Mouse (Mus musculus) gonadal fat pad, adult 2 months (tissue): Measurements from ENCODE around the gene Atn1. TPM values are rescaled to one million over a fixed set of nuclear protein-coding genes. Genes with fewer than 3 reads are reported as not detected.

Experiments used
- DNase-seq: peaks from one replicate; pipeline ENCODE4 v3.0.0-alpha.2; 2012; ENCODE audit warnings: low read depth
- polyA plus RNA-seq: library from polyadenylated mRNA; depleted of rRNA; stranded (reverse); fragments of >200 nt; gene quantifications from 2 replicates; pipeline ENCODE4 v1.2.3, GENCODE M21; 2012

Atn1 gene
- polyA plus RNA-seq, 1 experiment: 22.4 TPM

DNA sequence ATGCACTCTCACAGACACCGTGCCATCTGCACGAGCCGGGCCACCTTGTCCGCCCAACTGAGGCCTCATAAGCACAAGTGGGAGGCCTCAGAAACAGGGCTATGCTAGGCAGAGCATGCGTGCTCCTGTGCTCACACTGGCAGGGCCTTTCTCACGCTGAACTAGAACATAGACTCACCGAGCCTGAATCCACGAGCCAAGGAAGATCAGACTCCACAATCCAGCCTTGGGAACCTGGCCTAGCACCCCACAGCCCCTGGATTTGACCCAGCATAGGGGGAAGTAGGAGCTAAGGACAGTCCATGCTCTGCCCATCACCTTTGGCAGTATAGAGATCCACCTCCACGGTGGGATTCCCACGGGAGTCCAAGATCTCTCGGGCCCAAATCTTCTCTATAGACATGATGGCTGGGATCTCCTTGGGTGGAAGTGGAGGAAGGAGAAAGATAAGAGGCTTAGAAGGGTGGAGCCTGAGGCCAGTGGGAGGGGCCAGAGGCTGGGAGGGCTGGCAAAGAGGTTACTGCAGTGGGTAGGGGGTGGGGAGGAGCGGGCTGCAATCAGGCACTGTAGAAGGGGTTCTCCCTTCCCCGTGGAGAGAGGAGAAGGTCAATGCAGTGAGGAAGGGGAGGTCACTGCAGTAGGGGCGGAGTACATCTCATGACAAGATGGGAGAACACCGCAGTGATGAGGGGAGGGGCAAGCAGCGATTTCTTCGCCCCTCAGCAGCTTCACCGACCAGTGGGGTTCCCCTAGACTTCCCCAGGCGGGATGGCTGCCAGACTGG is 11.8 kb upstream of the Atn1 start:
- DNase-seq: no peak

DNA sequence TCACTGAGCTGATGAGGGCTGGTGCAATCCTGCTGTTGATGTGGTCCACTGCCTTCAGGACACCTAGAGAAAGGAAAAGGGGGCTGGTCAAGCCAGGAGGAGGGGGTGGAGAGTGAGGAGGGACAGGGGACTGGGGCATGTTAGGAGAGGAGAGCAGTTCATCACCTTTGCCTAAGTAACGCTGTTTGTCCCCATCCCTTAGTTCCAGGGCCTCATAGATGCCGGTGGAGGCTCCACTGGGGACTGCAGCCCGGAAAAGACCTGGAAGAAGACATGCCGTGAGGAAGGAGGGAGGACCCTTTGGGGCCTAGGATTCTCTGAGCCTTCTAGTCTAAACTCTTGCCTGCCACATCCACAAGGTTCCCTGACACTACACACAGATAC is 11.2 kb upstream of the Atn1 start:
- no peak for DNase-seq

DNA sequence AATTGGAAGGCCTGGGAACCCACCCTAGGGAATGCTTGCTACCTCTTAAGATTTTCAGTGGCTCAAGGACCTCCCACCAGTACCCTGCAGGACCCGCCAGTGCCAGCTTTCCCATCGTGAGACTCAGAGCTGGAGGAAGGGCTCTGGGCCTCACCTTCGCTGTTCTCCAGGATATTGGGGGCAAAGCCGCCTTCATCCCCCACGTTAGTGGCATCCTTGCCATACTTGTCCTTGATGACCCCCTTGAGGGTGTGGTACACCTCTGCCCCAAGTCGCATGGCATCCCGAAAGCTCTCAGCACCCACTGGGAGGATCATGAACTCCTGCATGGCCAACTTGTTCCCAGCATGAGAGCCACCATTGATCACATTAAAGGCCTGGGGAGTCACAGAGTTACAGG is 9.6 kb upstream of the Atn1 start:
- DNase-seq: no peak

- no peak for DNase-seq
Measured at GRCm38 (mm10) chr6:124759259-124759658, 2.9 kb upstream of the Atn1 start.

DNA sequence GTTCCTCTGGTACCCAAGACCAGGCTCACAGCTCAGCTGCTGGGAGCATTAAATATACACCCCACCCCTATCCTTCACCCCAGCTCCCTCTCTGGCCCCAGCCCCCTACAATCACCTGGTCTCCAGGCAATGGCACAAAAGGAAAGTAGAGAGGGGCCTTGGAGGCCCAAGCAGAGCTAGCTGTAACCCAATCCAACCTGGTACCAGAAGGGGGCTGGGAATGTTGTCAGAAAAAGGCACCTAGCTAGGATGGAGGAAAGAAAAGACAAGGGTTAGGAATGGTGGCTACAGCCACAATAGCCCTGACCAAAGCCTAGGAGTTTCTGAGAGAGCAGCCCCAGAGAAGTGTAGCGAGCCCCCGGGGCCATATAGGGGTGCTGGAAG is 2.5 kb upstream of the Atn1 start:
- no peak for DNase-seq

DNA sequence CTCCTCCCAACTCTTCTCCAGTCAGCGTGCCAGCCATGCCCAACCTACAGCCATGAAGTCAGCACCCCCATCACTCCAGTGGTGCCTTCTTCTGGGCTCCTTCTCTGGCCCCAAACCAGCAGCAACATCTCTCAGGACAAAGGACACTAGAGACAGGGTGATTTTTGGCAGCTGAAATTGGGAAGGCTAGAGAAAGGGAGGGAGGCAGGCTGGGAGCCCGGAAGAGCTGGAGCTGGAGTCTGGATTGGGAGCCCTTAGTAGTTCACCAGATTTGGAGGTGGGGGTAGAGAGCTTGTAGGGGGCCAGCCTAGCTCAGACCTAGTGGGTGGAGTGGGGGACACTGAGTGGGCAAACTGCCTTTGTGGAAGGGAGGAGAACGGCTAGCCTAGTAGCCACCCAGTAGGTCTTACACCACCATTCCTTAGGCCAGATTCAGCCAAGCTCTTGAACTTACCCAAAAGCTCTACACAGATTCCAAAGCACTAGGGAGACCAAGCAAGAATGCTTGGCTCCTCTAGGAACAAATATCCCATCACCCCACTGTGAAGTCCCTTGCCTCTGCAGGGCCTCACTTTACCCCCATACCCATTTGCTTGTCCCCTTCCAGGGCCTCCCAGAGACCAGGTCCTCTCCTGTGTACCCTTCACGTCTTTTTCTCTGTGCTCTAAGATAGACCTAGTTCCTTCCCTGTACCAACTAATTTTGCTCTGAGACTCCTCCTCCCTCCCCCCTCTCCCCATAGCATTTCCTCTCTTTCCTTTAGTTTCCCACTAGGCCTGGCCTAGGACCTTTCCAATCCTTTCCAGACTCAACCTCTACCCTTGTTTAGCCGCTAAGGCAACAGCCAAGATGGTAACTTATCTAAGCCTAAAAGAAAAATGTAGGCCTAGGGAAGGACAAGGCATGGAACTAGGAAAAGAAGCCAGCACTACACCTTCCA is 1.9 kb upstream of the Atn1 start:
- DNase-seq: no peak

- no peak for DNase-seq
Measured at GRCm38 (mm10) chr6:124757351-124757880, 1.1 kb upstream of the Atn1 start.

DNA sequence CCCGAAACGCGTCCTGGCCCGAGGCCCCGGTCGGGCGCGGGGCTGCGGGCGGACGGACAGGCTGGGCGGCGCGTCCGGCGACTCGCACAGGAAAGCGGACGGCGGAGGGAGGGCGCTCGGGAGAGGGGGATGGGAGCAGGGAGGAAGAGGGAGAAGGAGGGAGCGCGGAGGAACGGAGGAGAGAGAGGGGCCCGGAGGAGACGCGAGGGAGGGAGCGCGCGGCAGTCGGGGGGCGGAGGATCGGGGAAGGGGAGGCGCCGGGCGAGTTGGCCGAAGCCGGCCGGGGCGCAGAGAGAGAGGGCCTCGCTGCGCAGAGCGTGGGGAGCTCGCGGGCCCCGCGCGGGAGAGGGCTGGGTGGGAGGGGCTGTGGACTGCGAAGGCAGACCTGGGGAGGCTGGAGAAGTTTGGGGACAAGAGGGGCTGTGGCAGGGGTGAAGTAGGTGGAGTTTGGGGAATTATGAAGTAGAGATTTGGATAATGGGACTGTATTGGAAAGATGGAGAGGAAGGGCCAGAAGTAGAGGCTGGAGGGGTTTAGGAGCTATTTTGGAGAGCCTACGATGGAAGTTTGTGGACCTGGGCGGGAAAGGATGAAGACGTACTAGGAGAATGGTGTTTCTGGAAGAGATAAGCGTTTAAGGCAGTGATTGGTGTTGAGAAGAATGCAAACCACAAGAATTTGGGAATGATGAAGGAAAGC is 477 bp upstream of the Atn1 start:
- DNase-seq: no peak

- DNase-seq: no peak
Measured at GRCm38 (mm10) chr6:124755306-124755705, 1.0 kb downstream of the Atn1 start.

GRCm38 (mm10) chr6:124753861-124754260 is 2.5 kb downstream of the Atn1 start:
- DNase-seq: no peak

DNA sequence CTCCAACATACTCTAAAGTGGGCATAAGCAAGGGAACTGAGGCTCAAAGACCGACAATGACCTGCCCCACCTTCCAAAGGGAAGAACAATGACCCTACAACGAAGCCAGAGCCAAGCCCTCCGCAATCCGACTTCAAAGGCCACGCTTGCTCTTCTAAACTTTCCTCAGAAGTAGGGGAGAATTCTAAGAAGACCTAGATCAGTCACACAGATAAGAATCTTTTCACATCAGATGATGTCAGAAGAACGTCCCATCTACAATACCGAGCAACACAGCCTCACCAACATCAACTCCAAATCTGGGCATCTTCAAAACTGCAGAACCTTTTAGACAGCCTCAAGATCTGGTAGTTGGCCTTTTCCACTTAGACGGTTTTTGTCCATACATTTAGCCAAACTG is 5.9 kb downstream of the Atn1 start:
- no peak for DNase-seq

DNA sequence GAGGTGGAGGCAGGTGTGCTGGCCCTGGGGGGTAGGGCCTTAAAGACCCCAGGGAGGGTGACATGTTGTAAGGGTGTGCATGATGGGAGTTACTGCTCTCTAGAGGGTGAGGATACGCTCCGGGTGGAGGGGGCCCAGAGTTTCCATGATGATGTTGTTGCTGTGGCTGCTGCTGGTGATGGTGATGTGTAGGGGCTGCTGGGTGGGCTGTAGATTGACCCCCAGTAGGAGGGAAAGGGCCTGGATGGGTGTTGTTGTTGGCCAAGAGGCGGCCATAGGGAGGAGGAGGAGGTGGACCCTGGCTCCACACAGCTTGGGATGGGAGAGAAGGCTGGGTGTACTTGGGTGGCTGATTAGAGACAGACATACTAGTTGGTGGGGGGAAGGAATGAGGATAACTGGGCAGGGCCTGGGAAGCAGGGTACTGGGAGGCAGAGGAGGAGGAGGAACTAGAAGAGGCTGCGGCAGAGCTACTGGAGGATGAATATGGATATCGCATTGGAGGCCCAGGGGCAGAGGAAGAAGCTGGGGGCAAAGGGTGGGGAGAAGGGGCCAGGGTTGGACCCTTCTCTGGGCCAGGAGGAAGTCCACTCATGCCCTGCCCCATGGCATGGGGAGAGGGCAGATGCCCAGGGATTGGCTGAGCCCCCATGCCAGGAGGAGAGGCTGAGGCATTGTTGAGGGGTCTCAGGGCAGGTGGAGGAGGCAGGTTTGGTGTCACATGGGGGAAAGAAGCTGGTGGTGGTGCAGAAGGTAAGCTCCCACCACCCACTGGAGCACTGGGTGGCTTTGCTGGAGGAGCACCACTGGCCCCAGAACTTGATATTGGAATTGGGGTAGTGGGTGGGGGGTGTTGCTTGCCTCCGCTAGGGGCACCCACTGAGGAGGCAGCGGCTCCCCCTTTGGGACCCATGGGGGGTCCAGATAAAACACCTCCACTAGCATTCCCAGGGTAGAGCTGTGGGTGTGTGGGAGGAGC is 9.4 kb downstream of the Atn1 start:
- no peak for DNase-seq

DNA sequence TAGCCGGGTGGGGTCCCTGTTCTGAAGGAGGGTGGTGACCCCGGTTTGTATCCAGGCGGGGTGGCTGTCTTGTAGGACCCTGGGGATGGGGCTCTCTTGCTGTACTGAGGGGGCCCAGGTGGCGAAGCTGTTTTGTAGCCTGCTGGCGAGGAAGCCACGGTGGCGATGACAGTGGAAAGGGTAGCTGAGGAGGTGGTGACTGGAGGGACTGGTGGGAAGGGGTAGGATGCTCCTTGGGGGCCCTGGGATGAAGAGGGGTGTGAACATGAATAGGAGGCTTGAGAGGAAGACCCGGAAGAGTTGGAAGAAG is 10.1 kb downstream of the Atn1 start:
- DNase-seq: no peak

- no peak for DNase-seq
Measured at GRCm38 (mm10) chr6:124745490-124746295, 10.6 kb downstream of the Atn1 start.

DNA sequence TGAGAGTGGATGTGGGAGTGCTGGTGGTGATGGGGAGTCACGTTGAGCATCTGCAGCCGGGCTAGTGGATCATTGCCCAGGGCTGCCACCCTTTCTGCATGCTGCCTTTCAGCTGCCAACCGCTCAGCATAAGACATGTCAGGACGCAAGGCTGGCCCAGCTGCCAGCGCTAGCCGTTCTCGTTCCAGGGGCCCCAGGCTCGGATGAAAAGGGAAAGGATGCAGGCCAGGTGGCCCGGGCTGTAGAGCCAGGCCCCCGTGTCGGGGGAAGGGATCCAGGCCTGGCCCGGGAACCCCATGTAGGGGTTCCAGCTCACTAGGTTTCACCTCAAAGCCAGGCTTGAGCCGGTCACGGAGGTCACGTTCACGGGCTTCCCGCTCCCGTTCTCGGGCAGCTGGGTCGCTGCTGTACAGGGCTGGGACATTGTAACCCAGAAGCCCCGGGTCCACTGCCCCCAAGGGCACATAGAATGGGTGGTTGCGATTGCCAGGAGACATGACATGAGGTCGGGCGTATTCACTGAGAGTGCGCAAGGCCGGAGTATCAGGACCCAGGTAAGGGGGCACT is 11.5 kb downstream of the Atn1 start:
- DNase-seq: no peak

DNA sequence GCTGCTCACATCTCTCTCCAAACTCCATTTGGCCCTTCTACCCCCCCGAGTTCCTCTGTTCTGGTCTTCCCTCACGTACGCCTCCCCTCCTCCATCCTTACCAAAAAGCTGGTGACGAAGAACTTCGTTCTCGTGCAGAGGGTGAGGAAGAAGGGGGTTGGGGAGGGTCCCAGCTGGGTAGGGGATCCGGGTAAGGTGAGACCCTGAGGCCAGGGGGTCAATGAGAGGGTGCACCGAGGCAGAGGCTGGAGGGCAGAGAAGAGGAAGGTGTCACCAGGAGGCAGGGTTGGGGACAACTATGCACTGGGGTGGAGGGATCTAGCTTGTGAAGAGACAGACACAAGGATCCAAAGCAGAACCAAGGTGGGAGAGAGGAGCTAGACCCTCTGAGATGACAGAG is 12.7 kb downstream of the Atn1 start:
- DNase-seq: no peak

GRCm38 (mm10) chr6:124742839-124743514 is 13.3 kb downstream of the Atn1 start:
- no peak for DNase-seq

- DNase-seq: no peak
Measured at GRCm38 (mm10) chr6:124741842-124742241, 14.5 kb downstream of the Atn1 start.
